Mouse (Mus musculus) right cerebral cortex, adult 2 months (tissue): ENCODE measurements around the gene Ewsr1.

Experiments
- DNase-seq, 2 experiments: peaks; one replicate each; pipeline ENCODE4 v3.0.0; 2021 to 2022; ENCODE audit warnings: low spot score in 2 of 2

The Ewsr1 gene

DNA sequence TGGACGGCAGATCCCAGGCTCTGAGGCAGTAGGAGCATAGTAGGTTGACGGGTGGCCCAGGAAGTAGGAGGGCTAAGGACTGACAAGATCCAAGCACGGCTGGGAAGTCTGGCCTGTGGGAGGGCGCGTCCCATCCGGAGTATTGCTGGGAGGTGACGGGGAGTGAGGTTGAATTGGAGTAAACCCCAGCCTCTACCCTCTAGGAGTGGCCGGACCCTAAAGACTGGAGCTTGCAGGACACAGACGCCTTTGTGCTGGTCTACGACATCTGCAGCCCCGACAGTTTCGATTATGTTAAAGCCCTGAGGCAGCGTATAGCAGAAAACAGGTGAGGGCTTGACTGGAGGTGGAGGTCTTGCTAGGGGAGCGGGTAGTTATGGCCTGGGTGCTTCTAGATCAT, 39.8 kb downstream of the Ewsr1 start:
- DNase-seq, result peak in 1 of 2 experiments; percentile 41

DNA sequence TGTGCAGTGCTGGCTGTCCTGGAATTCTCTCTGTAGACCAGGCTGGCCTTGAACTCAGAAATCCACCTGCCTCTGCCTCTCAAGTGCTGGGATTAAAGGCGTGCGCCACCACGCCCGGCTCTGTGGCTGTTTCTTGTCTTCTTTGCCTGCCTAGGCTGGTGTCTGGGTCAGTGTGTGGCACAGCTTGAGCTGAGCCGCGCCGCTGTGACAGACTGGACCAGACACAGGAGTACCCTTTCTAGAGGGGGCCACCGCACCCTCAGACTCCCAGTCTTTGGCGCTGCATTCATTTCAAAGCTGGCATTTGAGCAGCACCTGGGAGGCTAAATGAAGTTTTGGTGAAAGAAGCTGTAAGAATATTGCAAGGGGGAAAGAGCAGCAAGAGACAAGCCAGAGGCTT, 40.3 kb downstream of the Ewsr1 start:
- no peak for DNase-seq

DNA sequence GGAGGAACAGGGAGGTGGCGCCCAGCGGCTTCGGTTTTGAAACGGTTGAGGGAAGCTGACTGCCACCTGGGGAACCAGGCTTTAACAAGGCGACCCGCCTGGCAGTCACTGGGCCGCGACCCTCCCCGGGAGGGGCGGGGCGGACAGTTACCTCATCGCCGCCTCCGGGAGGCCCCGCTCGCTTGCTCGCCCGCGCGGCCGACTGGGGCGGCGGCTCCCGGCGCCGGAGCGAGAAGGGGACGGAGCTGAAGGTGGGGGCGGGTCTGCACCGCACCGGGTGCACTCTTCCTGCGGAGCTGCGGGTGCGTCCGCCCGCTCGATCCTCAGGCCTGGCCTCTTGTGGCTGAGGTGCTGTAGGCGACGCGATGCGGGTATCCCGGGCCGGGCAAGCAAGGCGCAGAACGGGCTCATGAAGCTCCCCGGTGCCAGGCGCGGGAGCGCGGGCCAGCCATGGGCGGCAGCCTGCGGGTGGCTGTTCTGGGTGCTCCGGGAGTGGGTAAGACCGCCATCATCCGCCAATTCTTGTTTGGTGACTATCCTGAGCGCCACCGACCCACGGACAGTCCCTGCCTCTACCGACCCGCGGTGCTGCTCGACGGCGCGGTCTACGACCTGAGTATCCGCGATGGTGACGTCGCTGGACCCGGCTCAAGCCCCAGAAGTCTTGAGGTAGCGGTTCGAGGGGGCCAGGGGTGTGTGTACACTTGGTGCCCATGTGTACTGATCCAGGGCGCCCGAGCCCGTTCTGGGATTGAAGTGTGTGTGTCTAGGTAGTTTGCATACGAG, 41.0 kb downstream of the Ewsr1 start, which contains the start of gene Rasl10a:
Rasl10a (plus strand) TSS at position 273 of the 786 bp plus-strand sequence.
- DNase-seq, result peak; percentile 53 to 57

DNA sequence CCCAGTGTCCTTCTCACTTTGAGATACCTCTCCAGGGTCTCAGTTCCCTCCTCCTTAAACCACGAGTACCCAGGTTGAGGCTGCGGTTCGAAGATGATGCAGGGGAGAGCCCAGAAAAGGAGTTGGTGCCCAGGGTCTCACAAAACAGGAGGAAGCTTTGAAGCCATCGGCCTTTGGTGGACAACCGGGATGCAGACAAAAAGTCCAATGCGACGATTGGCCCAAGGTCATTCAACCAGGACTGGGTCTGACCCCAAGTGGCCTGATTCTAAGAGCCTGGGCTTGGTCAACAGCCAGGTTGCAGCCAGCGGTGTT, 41.6 kb downstream of the Ewsr1 start:
- no peak for DNase-seq

DNA sequence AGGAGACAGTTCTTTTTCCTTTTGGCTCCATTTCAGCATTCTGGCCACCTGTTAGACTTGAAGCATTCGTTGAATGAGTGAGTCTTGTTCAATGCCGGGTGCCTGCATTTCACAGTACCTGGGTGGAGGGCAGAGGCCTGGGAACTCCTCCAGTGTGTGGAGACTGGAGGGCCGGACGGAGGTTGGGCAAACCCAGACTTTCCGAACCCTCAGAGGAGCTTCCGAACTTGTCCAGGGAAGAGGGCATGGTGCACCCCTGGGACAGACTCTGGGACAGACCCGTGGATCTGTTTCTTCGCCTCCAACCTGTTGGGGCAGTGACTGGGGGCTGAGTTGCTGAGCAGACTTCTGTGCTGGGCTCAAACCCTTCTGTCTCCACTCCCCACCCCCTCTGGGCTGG, 42.0 kb downstream of the Ewsr1 start:
- DNase-seq, result no peak

DNA sequence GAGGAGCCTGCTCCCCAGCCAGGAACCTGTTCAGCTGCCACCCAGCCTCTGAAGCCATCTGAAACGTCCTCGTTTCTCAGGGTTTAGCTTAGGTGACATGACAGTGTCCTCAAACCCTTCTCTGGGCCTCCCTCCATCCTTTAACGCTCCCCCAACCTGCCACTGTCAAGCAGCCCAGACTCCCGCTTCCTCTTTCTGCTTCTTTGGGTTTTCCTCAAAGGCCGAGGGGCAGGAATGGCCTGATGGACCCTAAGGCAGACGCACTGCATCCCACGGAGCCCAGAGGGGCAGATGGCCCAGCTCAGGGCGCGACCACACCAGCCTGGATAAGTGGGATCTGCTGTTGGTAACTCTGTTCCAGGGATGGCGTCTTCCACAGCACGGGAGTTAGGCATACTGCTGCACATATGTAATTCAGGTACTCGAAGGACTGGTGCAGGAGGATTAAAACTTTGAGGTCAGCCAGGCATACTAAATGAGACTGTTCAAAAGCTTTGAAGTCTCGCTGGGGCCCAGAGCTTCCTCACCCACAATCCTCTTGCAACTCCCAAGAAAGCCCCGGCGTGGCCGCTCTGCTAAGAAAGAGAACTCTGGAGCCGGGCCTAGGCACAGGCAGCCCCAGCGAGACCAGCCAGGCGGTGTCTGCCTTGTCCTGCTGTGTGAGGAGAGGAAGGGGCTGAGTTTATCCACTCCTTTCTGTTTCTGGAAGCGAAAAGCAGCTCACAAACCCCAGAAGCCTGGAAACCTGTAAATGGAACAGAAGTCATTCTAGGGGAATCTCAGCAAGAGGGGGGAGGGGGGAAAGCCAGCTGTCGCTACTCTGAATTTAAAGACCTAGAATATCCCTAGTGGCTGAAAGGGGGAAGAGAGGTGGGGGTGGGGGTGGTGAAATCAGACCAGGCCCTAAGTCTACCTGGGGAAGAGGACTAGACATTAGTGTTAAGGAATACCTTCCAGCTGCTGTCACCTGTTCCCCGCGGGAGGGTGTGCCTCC, 42.8 kb downstream of the Ewsr1 start:
- no peak for DNase-seq

DNA sequence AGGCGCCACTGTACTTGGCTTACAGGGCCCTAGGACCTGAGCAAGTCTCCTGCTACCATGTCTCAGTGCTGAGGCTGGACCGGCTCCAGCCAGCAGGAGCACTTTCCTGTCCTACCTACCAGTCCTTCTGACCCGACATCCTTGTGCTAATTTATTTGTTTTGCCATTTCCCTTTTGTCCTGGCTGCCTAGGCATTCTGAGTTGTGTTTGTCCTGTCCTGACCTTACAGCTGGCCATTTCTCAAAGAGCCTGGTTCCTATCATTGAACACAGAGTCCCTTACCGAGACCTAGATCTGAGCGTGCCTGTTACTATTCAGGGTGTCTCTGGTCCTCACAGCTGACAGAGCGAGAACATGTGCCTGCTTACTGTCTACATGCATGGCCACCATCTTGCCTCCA, 44.2 kb downstream of the Ewsr1 start:
- no peak for DNase-seq

DNA sequence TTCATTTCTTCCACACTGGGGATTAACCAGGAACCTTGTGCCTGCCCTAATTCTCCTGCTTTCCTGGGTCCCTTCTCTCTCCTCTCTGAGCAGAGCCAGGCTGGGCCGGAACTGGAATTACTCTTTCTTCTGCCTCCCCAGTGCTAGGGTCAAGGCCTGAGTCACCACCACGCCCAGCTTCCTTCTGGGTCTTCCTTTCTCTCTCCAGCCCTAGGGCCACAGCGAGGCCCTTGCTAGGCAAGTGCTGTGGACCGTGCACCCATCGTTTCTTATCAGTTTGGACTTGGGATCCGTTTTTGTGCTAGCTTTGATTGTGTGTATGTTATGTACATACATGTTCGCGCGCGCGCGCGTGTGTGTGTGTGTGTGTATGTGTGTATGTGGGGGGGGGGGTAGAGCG, 44.9 kb downstream of the Ewsr1 start:
- DNase-seq, result no peak

DNA sequence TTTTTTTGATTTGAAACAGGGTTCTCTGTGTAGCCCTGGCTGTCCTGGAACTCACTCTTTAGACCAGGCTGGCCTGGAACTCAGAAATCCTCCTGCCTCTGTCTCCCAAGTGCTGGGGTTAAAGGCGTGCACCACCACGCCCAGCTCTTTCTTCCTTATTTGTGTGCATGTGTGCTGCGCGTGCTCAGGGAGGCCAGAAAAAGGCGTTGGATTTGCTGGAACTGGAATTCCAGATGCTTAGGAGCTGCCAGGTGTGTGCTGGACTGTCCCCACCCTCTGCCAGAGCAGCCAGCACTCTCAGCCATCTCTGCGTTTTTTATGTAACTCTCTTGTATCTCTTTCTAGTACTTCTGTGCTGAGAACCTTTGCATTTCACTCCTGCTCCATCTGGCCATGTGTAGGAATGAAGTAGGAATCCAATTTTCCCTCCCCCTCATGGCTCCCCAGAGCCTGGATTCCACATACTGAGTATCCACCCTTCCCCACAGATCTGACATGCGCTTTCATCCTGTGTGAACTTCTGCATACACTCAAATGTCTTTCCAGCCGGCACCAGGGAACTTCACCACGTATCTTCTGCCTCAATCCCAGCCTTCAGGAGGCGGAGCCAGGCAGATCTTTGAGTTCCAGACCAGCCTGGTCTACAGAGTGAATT, 46.7 kb downstream of the Ewsr1 start:
- DNase-seq, result peak; percentile 66 to 69

DNA sequence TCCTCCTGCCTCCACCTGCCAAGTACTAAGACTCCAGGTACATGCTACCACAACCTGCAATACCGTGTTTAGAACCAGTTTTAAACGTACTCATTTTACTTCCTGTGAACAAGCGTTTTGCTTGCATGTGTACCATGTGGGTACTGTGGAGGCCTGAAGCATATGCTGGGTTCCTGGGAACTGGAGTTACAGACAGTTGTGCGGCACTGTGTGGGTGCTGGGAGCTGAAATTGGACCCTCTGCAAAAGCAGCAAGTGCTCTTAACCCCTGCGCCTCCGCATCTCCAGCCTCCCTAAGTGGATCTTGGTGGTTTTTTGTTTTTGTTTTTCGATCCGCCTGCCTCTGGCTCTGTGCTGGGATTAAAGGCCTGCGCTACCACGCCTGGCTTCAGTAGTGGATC, 47.4 kb downstream of the Ewsr1 start:
- no peak for DNase-seq

DNA sequence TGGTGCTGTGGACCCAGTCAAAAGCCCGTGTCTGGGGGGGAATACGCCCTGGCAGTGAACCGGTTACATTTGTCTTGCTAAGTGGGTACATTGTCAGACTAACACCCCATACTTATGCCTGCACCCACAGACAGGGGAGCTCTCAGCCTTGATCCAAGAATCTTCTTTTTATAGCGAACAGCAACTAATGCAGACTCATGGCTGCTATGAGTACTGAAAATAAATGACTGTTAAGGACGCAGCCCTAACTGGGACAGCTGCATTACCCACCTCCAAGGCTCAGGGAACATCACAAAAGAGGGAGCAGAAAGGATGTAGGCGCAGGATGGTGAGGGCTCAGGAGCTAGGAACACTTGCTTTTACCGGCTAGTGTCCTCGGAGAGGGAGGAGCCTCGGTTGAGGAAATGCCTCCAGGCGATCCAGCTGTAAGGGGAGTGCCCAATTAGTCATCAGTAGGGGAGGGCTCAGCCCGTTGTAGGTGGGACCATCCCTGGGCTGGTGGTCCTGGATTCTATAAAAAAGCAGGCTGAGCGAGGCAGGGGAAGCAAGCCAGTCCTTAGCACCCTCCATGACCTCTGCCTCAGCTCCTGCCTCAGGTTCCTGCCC, 52.6 kb downstream of the Ewsr1 start:
- DNase-seq, result peak in 1 of 2 experiments; percentile 63

DNA sequence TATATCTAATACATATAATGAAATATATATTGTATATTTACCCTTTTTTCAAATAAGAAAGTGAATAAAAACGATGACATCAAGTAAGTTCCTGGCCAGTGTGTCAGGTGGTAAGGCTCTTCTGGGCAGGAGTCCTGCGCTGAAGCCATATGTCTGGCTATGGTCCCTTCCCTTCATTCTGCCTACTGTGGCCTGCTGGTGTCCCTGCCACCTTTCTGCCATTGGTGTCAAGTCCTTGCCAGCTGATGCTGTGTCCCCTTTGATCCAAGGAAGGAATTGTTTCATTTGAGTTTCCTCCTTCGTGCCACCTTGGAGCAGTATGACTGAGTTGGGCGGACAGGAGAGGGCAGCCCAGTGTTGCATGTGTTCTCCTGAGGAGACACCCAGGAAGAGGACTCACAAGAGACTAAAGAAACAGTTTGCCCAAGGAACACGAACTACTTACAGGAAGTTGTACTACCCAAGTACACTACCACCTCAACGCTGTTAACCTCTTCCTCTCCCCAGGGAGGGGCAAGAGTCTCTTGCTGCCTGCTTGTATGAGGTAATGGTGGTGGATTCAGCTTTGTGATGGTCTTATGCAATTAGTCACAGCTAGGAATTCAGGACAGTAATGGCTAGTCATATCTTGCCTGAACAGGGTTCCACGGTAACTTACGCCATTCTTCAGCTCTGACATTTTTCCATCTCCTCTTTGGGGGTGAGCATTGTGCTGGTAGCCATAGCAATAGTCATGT, 56.3 kb downstream of the Ewsr1 start:
- no peak for DNase-seq

DNA sequence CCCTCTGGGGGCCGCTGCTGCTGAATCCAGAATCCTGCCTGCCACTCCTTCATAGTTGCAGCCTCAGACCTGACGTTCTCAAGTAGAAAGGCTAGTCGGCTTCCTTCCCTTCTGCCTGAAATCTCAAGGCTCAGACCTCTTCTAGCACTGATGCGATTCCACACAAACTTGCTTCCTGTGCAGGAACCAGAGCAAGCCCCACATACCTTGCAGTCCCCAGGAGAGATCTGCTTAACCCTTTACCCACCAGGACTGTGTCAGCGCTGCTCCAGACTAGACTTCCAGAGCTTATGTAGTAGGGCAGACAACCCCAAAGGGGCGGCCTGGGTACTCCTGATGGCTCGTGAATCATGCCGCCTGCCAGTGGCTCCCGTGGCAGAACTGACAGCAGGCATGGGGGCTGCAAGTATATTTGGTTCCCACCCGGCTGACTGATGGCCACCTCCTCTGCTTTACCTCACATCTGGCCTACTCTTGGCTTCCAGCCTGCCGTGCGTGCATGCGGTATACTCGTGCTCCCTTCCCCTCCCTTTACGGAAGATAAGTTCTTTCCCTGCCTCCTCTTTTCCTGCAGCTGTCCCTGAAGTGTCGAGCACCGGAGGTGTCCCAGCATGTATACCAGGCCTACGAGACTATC, 57.8 kb downstream of the Ewsr1 start:
- DNase-seq, result peak; percentile 82 to 85

DNA sequence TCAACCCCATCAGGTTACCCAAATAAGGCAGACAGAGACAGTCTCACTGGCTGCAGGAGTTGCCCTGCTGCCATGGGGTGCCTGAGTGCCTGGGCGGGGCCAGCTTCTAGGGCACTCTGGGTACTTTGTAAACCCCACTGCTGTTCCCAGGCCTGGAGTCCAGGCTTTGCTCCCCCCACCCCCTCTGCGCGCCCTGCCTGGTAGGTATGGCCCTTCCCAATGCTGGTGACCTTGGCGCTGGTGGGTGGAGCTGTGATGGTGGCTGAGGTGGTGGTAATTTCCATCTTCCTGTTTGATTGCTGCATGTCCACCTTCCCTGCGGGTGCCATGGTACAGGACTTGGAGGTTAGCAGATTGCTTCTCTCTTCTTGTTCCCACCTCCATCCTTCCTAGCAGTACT, 58.5 kb downstream of the Ewsr1 start:
- DNase-seq, result no peak

DNA sequence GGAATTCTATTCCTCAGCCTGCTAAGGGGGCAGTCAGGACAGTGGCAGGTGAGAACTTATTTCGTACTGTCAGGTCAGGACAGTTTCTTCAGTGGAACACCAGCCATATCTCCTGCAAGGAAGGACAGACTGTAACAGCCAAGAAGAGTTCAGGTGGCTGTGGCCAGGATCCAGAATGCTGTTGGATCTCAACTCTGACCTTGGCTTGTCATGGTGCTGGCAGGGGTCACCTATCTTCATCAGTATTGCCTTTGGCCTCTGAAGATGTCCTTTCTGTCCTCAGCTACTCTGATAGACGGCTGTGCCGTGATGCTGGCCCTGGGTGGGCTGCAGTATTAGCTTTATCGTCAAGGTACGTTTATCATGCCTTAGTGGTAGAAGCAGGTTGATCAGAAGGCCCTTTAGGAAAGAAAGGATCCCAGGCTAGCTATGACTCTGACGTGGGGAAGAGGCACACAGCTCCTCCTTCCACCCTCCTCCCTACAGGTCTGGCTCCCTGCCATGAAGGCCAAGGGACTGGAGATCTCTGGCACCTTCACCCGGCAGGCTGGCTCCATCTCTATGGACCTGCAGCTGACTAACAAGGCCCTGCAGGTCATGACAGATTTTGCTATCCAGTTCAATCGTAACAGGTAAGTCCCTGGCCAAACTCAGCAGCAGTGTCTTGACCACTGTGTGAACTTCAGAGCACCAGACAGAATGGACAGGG, 61.8 kb downstream of the Ewsr1 start:
- DNase-seq, result no peak

DNA sequence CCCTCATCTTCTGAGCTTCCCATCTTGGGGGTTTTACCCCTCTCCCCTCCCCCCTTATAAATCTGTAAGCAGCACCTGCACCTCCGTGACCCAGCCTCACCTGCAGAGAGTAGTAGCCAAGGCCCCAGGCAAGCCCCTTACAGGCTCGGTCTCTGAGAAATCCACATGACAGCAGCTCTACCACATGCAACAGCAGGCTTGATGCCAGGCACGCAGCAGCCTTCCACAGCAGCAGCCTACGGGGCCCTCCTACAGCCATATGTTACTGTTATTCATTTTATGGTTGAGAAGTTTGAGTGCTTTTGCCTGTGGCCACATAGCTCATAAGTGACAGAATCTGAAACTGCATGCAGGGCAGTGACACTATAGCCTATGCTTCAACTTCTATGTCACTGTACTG, 63.6 kb downstream of the Ewsr1 start:
- peak; percentile 80 to 85 for DNase-seq

DNA sequence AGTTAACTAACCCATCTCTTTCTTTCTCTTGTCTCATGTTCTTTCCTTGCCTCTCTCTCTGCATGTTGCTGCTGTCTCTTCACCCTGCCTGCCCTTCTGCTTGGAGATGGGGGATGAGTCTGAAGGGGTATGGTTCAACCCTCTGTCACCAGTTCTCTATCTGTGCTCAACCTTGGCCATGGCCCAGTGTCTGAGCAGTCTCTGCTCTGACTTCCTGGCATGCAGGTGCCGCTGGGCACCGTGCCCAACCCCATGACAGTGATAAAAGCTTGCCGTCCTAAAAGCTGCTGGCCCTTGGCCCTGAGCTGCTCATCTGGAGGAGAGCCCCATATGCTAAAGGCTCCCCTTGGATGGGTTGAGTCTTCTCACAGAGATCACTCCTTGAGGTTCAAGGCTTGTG, 65.9 kb downstream of the Ewsr1 start:
- no peak for DNase-seq

DNA sequence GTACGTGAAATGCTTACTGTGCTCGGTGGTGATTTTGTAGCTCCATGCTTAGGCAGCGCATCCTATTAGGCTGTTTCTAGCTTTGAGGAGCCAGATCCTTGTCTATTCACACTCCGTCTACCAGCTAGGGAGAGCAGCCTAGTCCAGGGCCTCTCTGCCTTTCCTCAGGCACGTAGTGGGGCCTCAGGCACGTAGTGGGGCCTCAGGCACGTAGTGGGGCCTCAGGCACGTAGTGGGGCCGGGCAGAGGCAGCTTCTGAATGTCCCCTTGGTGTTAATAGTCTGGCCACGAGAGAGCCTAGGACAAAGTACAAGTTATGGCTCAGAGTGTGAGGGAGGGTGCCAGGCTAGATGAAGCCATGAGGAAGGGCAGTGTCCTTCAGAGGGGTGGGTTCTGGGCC, 66.4 kb downstream of the Ewsr1 start:
- DNase-seq, result no peak

DNA sequence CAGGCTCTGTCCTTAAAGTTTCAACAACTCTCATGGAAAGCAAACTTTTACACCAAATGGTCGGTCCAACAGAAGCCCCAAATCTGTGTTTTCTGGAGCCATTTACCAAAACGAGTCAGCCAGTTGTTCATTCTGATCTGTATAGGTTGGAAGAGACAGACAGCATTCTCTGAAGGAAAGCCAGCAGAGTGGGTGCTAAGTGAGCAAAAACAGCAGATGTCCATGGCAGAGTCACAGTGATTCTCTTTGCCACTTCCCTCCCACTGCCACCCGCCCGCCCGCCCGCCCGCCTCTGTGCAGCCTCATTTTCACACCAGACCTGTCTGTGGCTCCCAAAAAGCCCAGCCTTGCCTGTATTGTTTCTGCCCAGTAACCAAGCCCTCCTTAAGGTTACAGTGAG, 70.8 kb downstream of the Ewsr1 start:
- DNase-seq, result peak; percentile 71 to 76

DNA sequence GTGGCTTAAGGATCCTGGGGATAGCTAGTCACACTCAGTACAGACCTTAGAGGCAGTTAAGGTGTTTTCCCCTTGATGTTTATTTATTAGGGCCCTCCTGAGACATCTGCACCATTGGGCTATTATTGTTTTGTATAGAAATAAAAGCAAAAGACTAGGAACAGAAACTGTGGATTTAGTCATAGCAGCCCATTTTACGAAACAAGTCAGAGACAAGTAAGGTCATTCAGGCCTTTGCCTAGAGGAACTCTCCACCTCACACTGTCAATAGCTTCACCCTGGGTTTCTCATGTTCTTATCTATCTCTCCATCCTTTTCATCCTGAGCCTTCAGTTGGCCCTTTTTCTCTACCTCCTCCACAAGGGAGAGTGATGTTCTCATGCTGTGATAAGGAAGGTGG, 74.0 kb downstream of the Ewsr1 start:
- DNase-seq, result no peak
